Mouse (Mus musculus): ENCODE measurements around the gene Slc35e2.

Gene Slc35e2

DNA sequence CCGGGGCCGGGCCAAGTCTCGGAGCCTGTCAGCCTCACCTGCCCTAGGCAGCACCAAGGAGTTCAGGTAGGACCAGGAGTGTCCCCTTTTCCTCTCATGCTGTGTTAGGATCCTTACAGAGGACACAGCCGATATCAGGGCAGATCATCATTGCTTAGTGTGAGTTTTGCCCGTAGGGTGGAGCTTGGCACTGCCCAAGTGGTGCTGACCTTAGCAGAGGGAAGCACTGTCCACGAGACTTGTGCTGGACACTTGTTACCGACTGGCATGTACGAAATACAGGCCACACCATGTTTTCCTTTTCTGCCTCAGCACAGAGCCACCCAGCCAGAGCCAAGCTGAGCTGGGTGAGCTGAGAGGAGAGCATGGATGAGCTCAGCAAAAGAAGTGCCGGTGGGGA is 24.1 kb upstream of the Slc35e2 start:
- no peak for DNase-seq

DNA sequence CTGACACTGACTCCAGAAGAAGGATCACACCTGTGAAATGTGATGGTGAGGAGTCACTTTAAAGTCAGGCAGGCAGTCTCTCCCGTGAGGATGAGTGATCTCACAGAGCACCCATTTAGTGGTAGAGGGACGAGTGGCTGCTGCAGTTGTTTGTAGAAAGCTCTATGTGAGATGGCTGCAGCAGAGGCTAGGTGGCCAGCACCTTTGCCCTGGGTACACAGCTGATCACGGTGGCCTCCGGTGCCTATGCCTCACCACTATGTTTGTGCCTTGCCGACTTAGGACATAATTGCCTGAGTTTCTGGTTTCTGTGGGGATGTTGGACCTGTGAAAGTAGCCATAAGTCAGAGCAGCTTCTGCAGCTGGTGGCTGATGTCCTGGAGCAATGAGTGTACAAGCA is 23.5 kb upstream of the Slc35e2 start:
- no peak for DNase-seq

DNA sequence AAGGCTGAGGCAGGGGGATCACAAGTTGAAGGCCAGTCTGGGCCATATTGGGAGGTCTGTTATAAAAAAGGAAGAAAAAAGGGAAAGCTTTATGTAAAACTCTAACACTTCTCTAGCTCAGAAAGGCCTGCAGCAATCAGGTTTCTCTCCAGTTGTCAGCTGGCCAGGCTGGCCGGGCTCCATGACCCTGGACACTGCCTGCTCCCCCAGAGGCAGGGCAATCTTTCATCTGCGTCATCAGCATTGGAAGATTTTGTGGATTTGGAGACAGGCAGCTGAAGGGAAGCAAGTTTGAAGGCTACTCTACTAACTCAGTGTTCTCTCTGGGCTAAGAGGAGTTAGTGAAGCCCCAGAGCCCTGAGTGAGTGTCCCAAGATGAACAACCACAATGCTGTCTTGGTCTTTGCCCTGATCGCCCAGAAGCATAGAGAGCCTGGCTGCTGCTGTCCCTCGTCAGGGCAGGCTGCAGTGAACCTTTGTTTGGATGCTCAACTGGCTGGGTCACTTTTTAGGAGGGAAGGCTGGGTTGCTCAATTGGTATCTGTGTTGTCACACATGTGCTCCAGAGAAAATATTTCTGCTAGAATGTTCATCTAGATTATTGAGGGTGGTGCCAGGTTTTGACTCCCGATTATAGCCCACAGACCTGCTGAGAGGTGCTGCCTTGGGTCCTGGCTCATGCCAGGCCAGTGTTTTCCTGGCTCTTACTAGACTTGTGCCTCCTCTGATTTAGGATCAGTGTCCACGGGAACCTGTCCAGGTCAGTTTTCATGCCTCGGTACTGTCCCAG is 22.7 kb upstream of the Slc35e2 start:
- peak; percentile 69 for DNase-seq

DNA sequence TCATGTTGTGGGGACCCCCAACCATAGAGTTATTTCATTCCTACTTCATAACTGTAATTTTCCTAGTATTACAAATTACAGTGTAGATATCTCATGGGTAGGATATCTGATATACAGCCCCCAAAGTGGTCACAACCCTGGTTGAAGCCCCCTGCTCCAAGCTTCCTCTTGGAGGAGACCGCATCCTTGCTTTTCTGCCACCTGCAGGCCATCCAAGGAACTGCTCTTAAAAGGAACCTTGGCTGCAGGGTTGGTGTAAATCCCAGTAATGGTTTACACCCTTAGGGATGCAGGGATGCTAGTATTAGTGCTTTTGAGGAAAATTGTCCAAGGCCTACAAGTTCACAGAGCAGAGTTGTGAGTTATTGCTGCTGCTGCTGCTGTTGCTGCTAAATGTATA is 20.8 kb upstream of the Slc35e2 start:
- peak; percentile 60 for DNase-seq

DNA sequence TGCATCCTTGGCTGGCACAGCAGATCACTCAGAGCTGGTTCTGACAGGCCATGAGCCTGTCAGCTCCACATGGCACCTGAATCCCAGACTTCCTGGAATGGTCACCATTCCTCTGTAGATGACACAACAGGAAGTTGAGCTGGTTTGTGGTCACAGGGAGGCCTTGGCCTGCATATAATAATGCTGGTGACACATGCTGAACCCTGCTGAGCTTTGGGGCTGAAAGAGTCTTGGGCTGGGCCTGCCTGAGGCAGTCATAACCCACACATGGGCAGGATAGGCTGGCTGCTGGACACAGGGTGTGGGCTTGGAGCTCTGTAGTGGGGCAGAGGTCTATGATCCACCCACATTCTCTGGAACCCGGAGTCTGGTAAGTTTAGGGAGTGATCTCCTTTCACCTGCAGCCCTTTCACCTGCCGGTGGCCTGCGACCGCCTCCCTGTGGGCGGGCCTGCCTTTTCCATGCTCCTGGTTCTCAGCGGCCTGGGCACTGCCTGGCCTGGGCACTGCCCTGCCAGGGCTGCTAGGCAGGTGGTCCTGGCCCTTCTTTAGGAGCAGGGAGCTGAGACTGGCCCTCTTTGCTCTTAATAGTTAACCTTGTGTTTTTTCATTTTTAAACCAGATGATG is 18.8 kb upstream of the Slc35e2 start:
- no peak for DNase-seq

DNA sequence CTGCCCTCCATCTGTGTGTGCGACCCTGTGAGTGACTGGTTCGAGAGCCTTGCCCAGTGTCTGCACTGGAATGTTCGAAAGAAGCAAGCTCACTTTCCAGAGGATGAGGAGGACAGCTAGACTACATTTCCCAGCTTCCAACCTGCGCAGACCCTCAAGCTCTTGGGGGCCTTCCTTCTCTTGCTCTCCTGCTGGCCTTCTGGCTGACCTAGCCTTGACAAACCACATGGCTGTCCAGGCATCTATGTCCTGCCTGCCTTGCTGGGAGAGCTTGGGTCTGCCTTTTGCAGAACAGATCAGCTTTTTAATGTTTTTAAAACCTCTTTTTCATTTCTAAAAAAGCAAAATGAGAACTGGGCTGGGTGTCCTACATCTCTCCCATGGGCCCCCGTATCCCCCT is 11.9 kb upstream of the Slc35e2 start:
- no peak for DNase-seq

DNA sequence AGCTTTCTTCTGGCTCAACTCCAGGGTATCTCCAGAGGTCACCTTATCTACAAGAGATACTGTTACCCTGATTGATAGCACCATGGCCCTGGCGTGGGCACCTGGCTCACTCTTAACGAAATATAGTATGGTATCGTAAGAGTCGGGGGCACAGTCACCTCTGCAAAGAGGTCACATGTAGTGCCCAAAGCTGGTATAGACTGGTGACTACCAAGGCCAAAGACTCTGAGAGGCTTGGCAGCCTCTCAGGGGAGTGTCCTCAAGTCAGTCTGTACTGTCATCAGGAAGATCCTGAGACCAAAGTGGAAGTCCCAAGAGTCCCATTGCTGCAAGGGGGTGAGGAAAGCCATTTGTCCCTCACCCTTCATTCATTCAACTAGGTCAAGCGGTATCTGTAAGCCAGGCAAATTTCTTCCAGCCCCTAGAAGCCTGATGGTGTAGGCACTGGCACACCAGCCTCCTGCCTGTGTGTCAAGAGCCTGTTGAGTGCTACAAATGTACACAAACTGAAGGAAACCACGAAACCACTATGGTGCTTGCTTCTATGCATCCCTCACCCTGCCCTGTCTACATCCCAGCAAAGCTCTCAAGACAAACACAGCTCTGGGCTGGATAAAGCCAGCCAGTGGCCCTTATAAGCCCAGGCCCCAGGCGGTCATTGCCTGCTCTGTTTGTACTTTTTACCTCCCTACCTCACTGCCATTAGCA is 10.1 kb upstream of the Slc35e2 start:
- DNase-seq: no peak

DNA sequence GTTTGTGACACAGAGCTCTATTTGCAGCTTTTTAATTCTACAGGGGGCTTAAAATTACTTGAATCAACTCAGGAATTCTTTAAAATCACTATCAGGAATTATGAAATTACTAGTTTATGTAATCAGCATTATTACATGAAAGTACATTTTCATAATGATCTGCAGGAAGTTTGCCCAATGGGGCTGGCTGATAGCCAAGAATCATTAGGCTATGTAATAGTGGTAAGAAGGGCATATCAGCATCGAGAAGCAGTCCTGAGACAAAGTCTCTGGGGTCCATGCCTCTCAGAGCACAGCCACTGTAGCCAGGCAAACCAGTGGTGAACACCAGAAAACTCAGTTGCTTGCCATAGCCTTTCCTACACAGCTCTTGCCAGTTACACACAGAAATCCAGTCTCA is 7.4 kb upstream of the Slc35e2 start:
- DNase-seq: no peak

DNA sequence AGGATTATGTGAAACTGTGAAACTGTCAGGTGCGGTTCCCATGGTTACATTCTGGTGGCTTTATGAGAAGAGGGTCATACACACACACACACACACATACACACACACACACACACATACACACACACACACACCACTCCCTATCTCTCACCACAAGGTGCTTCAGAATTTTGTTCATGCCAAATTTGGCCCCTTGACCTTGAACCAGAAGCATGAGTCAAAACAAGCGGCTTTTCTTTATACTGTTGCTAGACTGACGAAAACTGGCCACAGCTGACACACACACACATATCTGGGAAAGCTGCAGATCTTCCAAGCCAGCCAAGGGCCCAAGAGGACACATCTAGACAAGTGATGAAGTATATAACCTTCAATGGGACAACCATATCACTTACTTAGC is 5.4 kb upstream of the Slc35e2 start:
- no peak for DNase-seq

DNA sequence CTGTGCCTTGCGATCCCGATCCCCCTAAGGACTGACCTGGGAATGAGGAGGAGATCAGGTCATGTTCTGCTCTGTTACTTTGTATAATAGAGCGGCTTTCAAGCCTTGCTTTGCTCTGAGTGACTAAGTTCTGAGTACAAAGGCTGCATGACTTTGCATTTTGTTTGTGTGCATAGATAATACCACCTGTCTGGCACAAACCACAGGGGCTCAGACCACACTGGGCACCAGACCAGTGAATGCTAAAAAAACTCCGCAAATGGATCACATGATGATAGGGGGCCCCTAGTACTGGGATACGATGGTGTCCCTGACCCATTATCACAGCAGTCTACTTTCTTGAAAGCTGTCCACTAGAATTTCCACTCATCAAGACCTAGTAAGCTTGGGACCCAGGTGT is 4.6 kb upstream of the Slc35e2 start:
- no peak for DNase-seq

DNA sequence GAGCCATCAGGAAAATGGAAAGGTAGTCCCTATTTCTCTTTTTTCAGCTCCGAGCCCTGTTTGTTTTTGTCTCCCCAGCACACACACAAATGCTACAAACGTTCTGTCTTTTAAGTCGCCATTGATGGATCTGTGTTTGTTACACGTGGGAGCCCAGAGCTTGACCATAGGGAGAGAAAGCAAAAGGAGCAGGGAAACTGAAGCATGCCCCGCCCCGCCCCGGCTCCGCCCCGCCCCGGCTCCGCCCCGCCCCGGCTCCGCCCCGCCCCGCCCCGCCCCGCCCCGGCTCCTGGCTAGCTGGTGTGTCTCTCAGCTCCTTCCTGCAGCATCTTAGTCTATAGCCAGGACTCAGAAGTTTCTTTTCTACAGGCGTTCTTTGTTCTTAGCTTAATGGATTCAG is 2.7 kb upstream of the Slc35e2 start:
- DNase-seq: no peak

DNA sequence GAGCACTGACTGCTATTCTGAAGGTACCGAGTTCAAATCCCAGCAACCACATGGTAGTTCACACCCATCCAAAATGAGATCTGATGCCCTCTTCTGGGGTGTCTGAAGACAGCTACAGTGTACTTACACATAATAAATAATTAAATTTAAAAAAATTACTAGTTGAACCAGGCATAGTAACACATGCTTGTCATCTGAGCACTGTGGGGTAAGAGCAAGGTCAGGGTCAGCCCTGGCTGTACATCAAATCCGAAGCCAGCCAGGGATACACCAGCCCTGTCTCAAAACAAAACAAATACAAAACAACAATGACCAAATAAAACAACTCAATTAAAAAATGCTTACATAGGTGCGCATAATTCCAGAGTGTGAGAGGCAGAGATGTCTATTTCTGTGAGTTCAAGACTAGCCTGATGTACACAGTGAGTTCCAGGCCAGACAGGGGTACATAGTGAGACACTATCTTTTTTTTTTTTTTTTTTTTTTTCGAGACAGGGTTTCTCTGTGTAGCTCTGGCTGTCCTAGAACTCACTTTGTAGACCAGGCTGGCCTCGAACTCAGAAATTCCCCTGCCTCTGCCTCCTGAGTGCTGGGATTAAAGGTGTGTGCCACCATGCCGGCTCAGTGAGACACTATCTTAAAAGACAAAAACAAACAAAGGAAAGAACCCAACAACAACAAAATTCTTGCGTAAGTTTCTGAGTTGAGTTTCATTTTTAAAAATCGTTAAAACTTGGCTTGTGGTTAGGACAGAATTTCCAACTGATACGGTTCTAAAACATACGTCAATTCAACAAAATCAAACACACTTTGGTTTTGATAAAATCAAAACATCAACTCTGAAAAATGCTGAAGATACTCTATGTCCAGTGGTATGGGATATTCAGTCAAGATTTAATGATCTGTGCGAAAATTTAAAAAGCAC is 1.1 kb upstream of the Slc35e2 start:
- DNase-seq: no peak

DNA sequence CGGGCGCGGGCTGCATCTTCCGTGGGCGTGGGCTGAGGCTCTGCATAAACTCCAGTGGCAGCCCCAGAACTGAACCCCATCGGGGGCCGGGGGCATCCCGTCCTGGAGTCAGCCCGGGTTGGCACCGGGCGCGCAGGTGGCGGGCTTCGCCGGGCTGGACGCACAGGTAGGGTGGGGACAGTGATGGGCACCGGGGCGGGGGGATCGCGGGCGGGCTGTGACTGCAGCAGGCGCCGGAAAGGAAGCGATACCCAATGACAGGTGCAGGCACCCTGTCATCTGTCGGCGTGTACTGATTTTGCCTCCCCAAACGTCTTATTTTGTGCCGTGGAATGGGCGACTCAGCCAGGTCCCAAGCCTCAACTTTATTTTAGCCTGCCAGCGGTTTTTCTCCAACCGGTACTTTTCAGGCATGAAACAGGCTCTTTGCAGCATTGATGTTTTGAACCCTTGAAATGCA is 811 bp downstream of the Slc35e2 start:
- DNase-seq: no peak

DNA sequence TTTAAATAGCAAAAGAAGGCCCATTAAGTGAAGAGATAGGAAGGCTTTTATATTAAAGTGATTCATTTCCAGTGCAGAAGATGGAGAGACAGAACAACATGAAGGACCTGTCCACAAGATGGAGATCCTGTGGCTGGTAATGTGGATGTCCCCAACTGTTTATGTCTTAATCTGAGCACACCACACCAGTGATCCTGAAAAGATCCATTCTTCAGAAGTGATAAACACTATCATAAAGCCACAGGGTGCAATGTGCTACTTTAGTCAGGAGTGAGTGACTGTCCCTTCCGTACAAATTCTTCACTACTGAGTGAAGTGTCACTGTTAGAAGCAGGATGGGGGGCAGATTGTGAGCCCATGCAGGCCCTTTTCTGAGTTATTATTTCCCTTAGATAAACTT is 1.5 kb downstream of the Slc35e2 start:
- DNase-seq: no peak

DNA sequence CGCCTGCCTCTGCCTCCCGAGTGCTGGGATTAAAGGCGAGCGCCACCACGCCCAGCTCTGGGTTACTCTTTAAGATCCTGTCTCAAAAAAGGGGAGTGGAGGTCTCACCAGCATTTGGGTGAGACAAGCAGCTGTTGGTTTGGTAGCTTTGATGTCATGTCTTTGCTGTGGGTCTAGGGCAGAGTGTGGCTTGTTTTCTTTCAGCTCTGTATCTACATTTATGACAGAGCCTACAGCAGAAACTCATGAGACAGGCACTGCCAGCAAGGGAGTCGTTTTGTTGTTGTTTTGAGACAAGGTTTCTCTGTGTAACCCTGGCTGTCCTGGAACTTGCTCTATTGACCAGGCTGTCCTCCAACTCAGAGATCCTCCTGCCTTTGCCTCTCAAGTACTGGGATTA is 2.6 kb downstream of the Slc35e2 start:
- DNase-seq: no peak

DNA sequence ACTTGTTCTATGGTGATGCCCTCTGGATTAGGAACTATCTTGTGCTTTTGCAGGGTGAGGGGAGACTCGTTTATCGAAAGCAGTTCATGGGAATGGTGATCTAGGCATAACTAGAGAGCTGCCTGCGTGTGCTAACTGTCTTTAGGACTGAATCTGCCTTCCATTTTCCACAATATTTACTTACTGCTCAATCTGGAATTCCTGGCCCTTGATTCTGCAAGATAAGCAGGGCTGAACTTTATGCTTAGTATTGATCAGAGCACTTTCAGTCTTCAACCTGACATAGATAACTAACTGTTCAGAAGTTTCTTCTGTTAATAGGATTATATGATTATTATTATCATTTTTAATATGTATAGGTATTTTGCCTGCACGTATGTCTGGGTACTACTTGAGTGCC is 3.9 kb downstream of the Slc35e2 start:
- DNase-seq: no peak

DNA sequence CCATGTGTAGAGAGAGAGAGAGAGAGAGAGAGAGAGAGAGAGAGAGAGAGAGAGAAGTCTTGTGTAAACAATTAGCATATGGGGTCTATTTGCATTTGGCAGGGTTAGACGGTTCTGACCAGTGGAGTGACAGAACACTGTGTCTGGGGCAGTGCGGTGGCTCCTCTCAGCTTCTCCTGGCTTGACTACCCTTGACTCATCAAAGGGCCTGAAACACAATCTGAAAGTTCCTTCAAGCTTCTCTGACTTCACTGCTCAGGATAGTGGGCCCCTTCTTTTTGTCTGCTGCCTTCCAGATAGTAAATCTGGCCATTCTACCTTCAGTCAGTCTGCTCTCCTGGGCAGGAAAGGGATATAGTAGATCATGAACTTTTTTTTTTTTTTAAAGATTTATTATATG is 5.6 kb downstream of the Slc35e2 start:
- no peak for DNase-seq

DNA sequence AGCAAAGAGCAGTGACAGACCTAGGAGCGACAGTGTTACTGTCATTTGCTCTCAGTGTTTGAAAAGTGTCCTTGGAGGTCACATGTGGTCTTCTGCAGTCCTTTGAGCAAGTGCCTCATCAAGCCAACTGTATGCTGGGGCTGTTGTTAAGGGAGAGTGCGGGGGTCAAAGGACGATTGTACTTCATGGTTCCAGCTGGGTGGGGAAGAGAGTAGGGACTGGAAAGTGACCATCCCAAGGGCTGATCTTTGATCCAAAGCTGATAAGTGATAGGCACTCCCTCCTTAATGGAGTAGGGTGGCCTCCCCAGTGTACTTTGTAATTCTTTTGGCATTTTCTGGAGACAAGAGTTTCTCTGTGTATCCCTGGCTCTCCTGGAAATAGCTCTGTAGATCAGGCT is 10.6 kb downstream of the Slc35e2 start:
- DNase-seq: no peak

DNA sequence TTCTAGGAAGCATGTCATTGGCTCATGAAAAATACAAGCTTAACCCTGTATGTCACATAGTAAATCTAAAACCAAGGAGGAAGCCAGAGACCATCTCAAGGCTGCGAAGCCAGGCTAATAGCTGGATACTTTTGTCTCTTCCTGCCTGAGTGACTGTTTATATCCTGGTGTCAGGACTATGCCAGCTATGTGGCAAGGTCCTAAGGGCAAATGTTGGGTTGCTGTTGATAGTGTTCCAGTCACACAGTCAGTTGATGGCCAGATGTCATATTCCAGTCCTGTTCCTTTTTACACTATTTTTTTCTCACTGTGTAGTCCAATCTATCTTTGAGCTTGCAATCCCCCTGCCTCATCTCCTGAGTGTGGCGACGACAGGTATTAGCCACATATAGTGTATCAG is 12.0 kb downstream of the Slc35e2 start:
- DNase-seq: no peak

DNA sequence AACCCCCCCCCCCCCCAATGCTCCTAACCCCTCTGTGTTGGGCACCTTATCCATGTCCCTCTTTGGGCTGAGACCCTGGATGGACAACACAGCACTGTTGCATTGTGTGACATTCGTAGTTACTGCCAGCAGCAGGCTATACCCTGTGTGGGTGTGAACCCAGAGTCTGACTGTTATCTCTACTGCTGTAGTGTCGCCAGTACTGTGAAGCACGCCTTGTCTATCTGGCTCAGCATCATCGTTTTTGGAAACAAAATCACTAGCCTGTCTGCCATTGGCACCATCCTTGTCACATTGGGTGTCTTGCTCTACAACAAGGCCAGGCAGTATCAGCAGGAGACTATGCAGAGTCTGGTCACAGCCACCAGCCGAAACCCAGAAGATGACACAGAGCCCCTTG is 17.1 kb downstream of the Slc35e2 start:
- no peak for DNase-seq

DNA sequence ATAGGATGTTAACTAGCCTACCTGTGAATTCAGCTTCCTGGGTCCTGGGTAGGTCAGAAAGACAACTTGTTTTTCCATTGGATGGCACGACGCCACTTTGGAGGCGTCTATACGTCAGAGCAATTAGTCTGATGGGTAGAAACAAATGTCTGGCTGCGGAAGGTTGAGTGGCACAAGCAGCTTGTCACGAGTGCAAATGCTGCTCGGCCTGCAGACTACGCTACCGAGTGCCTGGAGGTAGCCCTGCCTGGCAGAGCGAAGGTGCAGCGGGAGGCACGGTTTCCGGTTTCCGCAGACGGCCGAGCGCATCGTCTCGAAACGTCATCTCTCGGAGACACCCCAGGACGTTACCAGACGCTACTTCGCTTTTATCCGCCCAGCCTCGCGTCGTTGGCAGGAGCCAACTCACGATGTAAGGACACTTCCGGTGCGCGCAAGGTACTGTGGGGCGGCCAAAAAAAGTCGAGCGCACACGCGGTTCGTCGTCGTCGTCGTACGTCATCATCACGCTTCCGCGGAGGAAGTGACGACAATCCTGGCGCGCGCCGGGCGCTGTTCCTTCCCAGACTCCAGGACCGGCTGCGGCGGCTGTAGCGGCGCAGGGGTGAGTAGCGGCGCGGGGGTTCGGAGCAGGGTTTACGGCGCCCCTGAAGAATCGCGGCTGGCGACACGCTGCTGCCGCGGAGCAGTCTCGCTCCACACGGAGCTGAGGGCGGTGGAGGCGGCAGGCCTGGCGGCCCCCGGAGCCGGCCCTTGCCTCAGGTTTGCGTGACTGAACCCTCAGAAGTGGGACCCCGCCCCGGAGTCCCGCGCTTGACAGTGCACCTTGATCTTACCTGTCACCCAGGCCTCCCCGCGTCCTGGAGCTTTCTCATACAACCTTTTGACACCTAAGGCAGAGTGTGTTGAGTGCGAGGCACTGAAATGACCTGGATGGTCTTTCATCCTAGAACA is 23.4 kb downstream of the Slc35e2 start, which contains the start of gene Cdk11b:
TSS of gene Cdk11b (plus strand) at position 517 of the 954 bp plus-strand sequence.
- peak; percentile 98 for DNase-seq

DNA sequence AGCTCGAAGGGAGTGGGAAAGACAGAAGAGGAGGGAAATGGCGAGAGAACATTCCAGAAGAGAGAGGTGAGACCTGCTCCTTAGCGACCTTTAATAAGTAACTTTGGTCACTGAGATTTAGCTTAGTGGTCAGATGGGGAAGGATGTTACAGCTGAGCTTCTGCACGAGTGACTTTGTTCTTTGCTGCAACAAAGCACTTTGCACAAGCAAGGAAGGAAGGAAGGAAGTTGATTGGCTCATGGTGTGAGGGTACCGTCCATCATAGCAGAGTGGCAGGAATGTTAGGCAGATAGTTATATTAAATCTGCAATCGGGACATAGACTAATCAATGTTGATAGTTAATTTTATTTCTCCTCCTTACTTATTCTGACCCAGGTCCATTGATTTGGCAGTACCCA is 29.1 kb downstream of the Slc35e2 start:
- DNase-seq: no peak

Measured in kidney, postnatal 14 days (tissue).